Mouse (Mus musculus): ENCODE measurements around the gene Miox.

DNA sequence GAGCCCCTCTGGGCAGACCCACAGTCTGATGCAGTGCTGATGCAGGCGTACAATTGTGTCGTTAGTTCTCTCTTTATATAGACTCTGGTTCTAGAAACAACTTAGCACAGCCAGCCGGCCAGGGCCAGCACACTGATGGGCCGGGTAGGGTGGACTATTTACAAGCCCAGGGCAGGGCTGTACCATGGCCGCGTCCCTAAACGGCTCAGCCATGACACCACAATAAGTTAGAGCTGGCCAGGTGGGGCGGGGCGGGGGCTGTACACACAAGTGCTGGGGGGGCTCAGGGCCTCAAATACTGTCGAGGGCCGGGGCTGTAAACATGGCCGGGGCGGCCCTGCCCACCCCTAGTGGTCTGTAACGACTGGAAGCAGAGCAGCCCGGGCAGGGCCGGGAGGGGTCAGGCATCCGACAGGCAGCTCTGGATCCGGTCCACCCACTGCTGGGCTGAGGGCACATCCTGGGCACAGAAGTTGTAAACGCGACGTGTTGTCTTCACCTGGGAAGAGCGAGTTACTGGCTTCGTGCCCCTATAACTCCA, 45.9 kb upstream of the Miox start:
- TF ChIP-seq CTCF (IDR thresholded peaks at IDR 0.05; ENCODE audit: low read depth) (no peak), EP300 (IDR thresholded peaks at IDR 0.05; ENCODE audit: low read depth) (no peak)

All from heart, postnatal 0 days (tissue).